Mouse (Mus musculus): ENCODE measurements around the gene Smurf1. TPM values are rescaled to one million over a fixed set of nuclear protein-coding genes. Genes with fewer than 3 reads are reported as not detected.
A peak's percentile ranks its signal among the peaks of the same experiment; 100 is the strongest.

The Smurf1 gene
- polyA plus RNA-seq, 1 experiment from 2014 or later: 12.1 TPM

GRCm38 (mm10) chr5:144937304-144937703 is 28.3 kb downstream of the Smurf1 start:
- WGBS: 60% methylated on average over 2 of the region's 2 CpGs
- Histone ChIP-seq H3K9ac (no peak overlapping the region), H3K27me3 (replicated peaks) (no peaks in the 10 kb centered on the region), H3K4me3 (no peak overlapping the region), H3K36me3 (no peaks in the 10 kb centered on the region), H3K4me1 (peaks cover 78% of the 10 kb centered on the region), H3K9me3 (no peaks in the 10 kb centered on the region), H3K27ac (replicated peaks) (no peak overlapping the region), H3K4me2 (no peak overlapping the region)
- no peak for ATAC-seq (ENCODE audit: extremely low read depth, insufficient number of reproducible peaks, low FRiP score, low TSS enrichment)

- Histone ChIP-seq H3K4me1 (peaks cover 88% of the 10 kb centered on the region), H3K4me2 (peak overlapping the region; percentile 2; the same call in 1 of the 2 replicates), H3K27ac (replicated peaks) (no peak overlapping the region), H3K4me3 (no peak overlapping the region), H3K27me3 (replicated peaks) (no peaks in the 10 kb centered on the region), H3K9me3 (no peaks in the 10 kb centered on the region), H3K9ac (peak overlapping the region; percentile 45; the same call in 1 of the 2 replicates), H3K36me3 (no peaks in the 10 kb centered on the region)
- WGBS: 23% methylated on average over 4 of the region's 4 CpGs
- ATAC-seq (ENCODE audit: extremely low read depth, insufficient number of reproducible peaks, low FRiP score, low TSS enrichment): no peak
These were observed 32.2 kb downstream of the Smurf1 start for GRCm38 (mm10) chr5:144933486-144933885.

- Histone ChIP-seq H3K4me2 (no peak overlapping the region), H3K4me1 (peaks cover 90% of the 10 kb centered on the region), H3K9me3 (no peaks in the 10 kb centered on the region), H3K36me3 (no peaks in the 10 kb centered on the region), H3K4me3 (no peak overlapping the region), H3K27ac (replicated peaks) (no peak overlapping the region), H3K27me3 (replicated peaks) (no peaks in the 10 kb centered on the region), H3K9ac (no peak overlapping the region)
- no peak for ATAC-seq (ENCODE audit: extremely low read depth, insufficient number of reproducible peaks, low FRiP score, low TSS enrichment)
- WGBS: 70% methylated on average over 5 of the region's 5 CpGs
These were observed 33.8 kb downstream of the Smurf1 start for GRCm38 (mm10) chr5:144931841-144932240.

- WGBS: 26% methylated on average over 11 of the region's 11 CpGs
- Histone ChIP-seq H3K9ac (peak overlapping the region; percentile 44), H3K4me3 (no peak overlapping the region), H3K9me3 (no peaks in the 10 kb centered on the region), H3K27me3 (replicated peaks) (no peaks in the 10 kb centered on the region), H3K4me2 (peak overlapping the region; percentile 49), H3K4me1 (peaks cover 63% of the 10 kb centered on the region), H3K36me3 (no peaks in the 10 kb centered on the region), H3K27ac (replicated peaks) (peak overlapping the region; percentile 85)
- ATAC-seq (ENCODE audit: extremely low read depth, insufficient number of reproducible peaks, low FRiP score, low TSS enrichment): no peak; the same call in 1 of the 2 replicates
These were observed 36.6 kb downstream of the Smurf1 start for GRCm38 (mm10) chr5:144928856-144929713.

GRCm38 (mm10) chr5:144926275-144926674 is 39.4 kb downstream of the Smurf1 start:
- H3K4me3 ChIP-seq: no peak overlapping the region
- peaks cover 68% of the 10 kb centered on the region for H3K4me1 ChIP-seq
- H3K36me3 ChIP-seq: no peaks in the 10 kb centered on the region
- H3K27me3 ChIP-seq (replicated peaks): no peaks in the 10 kb centered on the region
- ATAC-seq (ENCODE audit: extremely low read depth, insufficient number of reproducible peaks, low FRiP score, low TSS enrichment): no peak
- H3K4me2 ChIP-seq: no peak overlapping the region
- no peak overlapping the region for H3K27ac ChIP-seq (replicated peaks)
- no peak overlapping the region for H3K9ac ChIP-seq
- H3K9me3 ChIP-seq: no peaks in the 10 kb centered on the region
- WGBS: 68% methylated on average over 2 of the region's 2 CpGs

- Histone ChIP-seq H3K4me1 (peaks cover 62% of the 10 kb centered on the region), H3K4me3 (no peak overlapping the region), H3K27me3 (replicated peaks) (no peaks in the 10 kb centered on the region), H3K9me3 (no peaks in the 10 kb centered on the region), H3K9ac (no peak overlapping the region), H3K27ac (replicated peaks) (no peak overlapping the region), H3K4me2 (no peak overlapping the region), H3K36me3 (no peaks in the 10 kb centered on the region)
- no peak for ATAC-seq (ENCODE audit: extremely low read depth, insufficient number of reproducible peaks, low FRiP score, low TSS enrichment)
- 44% methylated on average over 6 of the region's 6 CpGs for WGBS
These were observed 42.3 kb downstream of the Smurf1 start for GRCm38 (mm10) chr5:144923351-144923750.

- ATAC-seq (ENCODE audit: extremely low read depth, insufficient number of reproducible peaks, low FRiP score, low TSS enrichment): no peak
- peaks cover 76% of the 10 kb centered on the region for H3K4me1 ChIP-seq
- WGBS: 77% methylated on average over 8 of the region's 8 CpGs
These were observed 45.9 kb downstream of the Smurf1 start for GRCm38 (mm10) chr5:144919790-144920189.

GRCm38 (mm10) chr5:144919194-144919593 is 46.5 kb downstream of the Smurf1 start:
- Histone ChIP-seq H3K27ac (replicated peaks) (no peak overlapping the region), H3K9ac (no peak overlapping the region), H3K4me3 (no peak overlapping the region), H3K9me3 (no peaks in the 10 kb centered on the region), H3K4me1 (peaks cover 81% of the 10 kb centered on the region), H3K27me3 (replicated peaks) (no peaks in the 10 kb centered on the region), H3K36me3 (no peaks in the 10 kb centered on the region), H3K4me2 (no peak overlapping the region)
- ATAC-seq (ENCODE audit: extremely low read depth, insufficient number of reproducible peaks, low FRiP score, low TSS enrichment): no peak
- 86% methylated on average over 9 of the region's 9 CpGs for WGBS

More at GRCm38 (mm10) chr5:144919790-144920189, 45.9 kb downstream of the Smurf1 start:
- no peaks in the 10 kb centered on the region for H3K9me3 ChIP-seq
- no peaks in the 10 kb centered on the region for H3K27me3 ChIP-seq (replicated peaks)
- no peak overlapping the region for H3K4me3 ChIP-seq
- no peak overlapping the region for H3K27ac ChIP-seq (replicated peaks)
- no peaks in the 10 kb centered on the region for H3K36me3 ChIP-seq
- H3K9ac ChIP-seq: no peak overlapping the region
- no peak overlapping the region for H3K4me2 ChIP-seq

GRCm38 (mm10) chr5:144918204-144918603 is 47.4 kb downstream of the Smurf1 start:
- Histone ChIP-seq H3K9ac (no peak overlapping the region), H3K4me3 (no peak overlapping the region), H3K27ac (replicated peaks) (no peak overlapping the region), H3K27me3 (replicated peaks) (no peaks in the 10 kb centered on the region), H3K4me2 (no peak overlapping the region), H3K9me3 (no peaks in the 10 kb centered on the region), H3K36me3 (no peaks in the 10 kb centered on the region), H3K4me1 (peaks cover 80% of the 10 kb centered on the region)
- WGBS: 70% methylated on average over 8 of the region's 8 CpGs
- ATAC-seq (ENCODE audit: extremely low read depth, insufficient number of reproducible peaks, low FRiP score, low TSS enrichment): no peak

- Histone ChIP-seq H3K27ac (replicated peaks) (no peak overlapping the region), H3K27me3 (replicated peaks) (no peaks in the 10 kb centered on the region), H3K9me3 (no peaks in the 10 kb centered on the region), H3K4me3 (no peak overlapping the region), H3K4me1 (peaks cover 78% of the 10 kb centered on the region), H3K36me3 (no peaks in the 10 kb centered on the region), H3K4me2 (no peak overlapping the region), H3K9ac (no peak overlapping the region)
- 82% methylated on average over 6 of the region's 6 CpGs for WGBS
- no peak for ATAC-seq (ENCODE audit: extremely low read depth, insufficient number of reproducible peaks, low FRiP score, low TSS enrichment)
These were observed 48.5 kb downstream of the Smurf1 start for GRCm38 (mm10) chr5:144917172-144917571.

- no peak for ATAC-seq (ENCODE audit: extremely low read depth, insufficient number of reproducible peaks, low FRiP score, low TSS enrichment)
- 54% methylated on average over 5 of the region's 5 CpGs for WGBS
- Histone ChIP-seq H3K36me3 (no peaks in the 10 kb centered on the region), H3K4me1 (peaks cover 76% of the 10 kb centered on the region), H3K9me3 (no peaks in the 10 kb centered on the region), H3K4me3 (no peak overlapping the region), H3K27me3 (replicated peaks) (no peaks in the 10 kb centered on the region), H3K4me2 (no peak overlapping the region), H3K27ac (replicated peaks) (no peak overlapping the region), H3K9ac (peak overlapping the region; percentile 33; the same call in 1 of the 2 replicates)
These were observed 49.8 kb downstream of the Smurf1 start for GRCm38 (mm10) chr5:144915828-144916227.

GRCm38 (mm10) chr5:144914433-144914906 is 51.2 kb downstream of the Smurf1 start:
- Histone ChIP-seq H3K27me3 (replicated peaks) (no peaks in the 10 kb centered on the region), H3K9ac (peak overlapping the region; percentile 47), H3K4me3 (no peak overlapping the region), H3K4me2 (peak overlapping the region; percentile 30), H3K4me1 (peaks cover 76% of the 10 kb centered on the region), H3K9me3 (no peaks in the 10 kb centered on the region), H3K27ac (replicated peaks) (peak overlapping the region; percentile 16), H3K36me3 (no peaks in the 10 kb centered on the region)
- 21% methylated on average over 7 of the region's 7 CpGs for WGBS
- ATAC-seq (ENCODE audit: extremely low read depth, insufficient number of reproducible peaks, low FRiP score, low TSS enrichment): no peak

All from heart, embryonic 13.5 days (tissue).